Mouse (Mus musculus): ENCODE measurements around the gene Gzmf. TPM values are rescaled to one million over a fixed set of nuclear protein-coding genes. Genes with fewer than 3 reads are reported as not detected.
"Not testable (repeated sequence)": the region's sequence is repeated elsewhere in the genome, so short reads cannot be mapped to it uniquely, and the experiment has no call there.

The Gzmf gene
- total RNA-seq (2021): not detected

GRCm38 (mm10) chr14:56211317-56211716 is at the start of gene Gzmf:
Gzmf (minus strand) TSS chr14:56211417.
- DNase-seq: no peak
- intact Hi-C loops (cut with DNase I): no loop called here

- DNase-seq: no peak
- intact Hi-C loops (cut with DNase I): no loop called here
Observed at GRCm38 (mm10) chr14:56240409-56240808, 29.2 kb upstream of the Gzmf start.

GRCm38 (mm10) chr14:56234556-56234955 is 23.3 kb upstream of the Gzmf start, which contains the start of gene Gzmc:
Gzmc (minus strand) TSS chr14:56234656.
- no peak for DNase-seq
- intact Hi-C loops (cut with DNase I): no loop called here

- intact Hi-C loops (cut with DNase I): no loop called here
Observed at GRCm38 (mm10) chr14:56205613-56206012, 5.6 kb downstream of the Gzmf start.

GRCm38 (mm10) chr14:56205021-56205420 is 6.2 kb downstream of the Gzmf start:
- peak; percentile 52 for DNase-seq
- intact Hi-C loops (cut with DNase I): not testable (repeated sequence)

More at GRCm38 (mm10) chr14:56205613-56206012, 5.6 kb downstream of the Gzmf start:
- DNase-seq: no peak

GRCm38 (mm10) chr14:56203975-56204374 is 7.2 kb downstream of the Gzmf start:
- peak; percentile 70 for DNase-seq
- intact Hi-C loops (cut with DNase I): no loop called here

- intact Hi-C loops (cut with DNase I): no loop called here
- peak; percentile 6 for DNase-seq
Observed at GRCm38 (mm10) chr14:56186946-56187345, 24.3 kb downstream of the Gzmf start.

- DNase-seq: no peak
- intact Hi-C loops (cut with DNase I): no loop called here
Observed at GRCm38 (mm10) chr14:56186521-56186920, 24.7 kb downstream of the Gzmf start.

GRCm38 (mm10) chr14:56177651-56178050 is 33.6 kb downstream of the Gzmf start:
- intact Hi-C loops (cut with DNase I): not testable (repeated sequence)

GRCm38 (mm10) chr14:56174499-56174898 is 36.7 kb downstream of the Gzmf start, which contains the start of gene Gzmn:
Gzmn (minus strand) TSS chr14:56174599.
- no peak for DNase-seq
- intact Hi-C loops (cut with DNase I): no loop called here

More at GRCm38 (mm10) chr14:56177651-56178050, 33.6 kb downstream of the Gzmf start:
- DNase-seq: peak; percentile 57

GRCm38 (mm10) chr14:56173396-56173795 is 37.8 kb downstream of the Gzmf start:
- intact Hi-C loops (cut with DNase I): no loop called here
- no peak for DNase-seq

GRCm38 (mm10) chr14:56172744-56173143 is 38.5 kb downstream of the Gzmf start:
- intact Hi-C loops (cut with DNase I): no loop called here
- no peak for DNase-seq

GRCm38 (mm10) chr14:56168009-56168408 is 43.2 kb downstream of the Gzmf start:
- intact Hi-C loops (cut with DNase I): no loop called here
- DNase-seq: no peak

GRCm38 (mm10) chr14:56162109-56162508 is 49.1 kb downstream of the Gzmf start:
- intact Hi-C loops (cut with DNase I): no loop called here
- no peak for DNase-seq

GRCm38 (mm10) chr14:56159479-56159878 is 51.7 kb downstream of the Gzmf start, which contains the start of gene Gzmg:
Gzmg (minus strand) TSS chr14:56159579.
- DNase-seq; intact Hi-C loops (cut with DNase I): not testable (repeated sequence)

GRCm38 (mm10) chr14:56155340-56155739 is 55.9 kb downstream of the Gzmf start:
- intact Hi-C loops (cut with DNase I): no loop called here
- DNase-seq: no peak

Other genes starting within 250 kb of the Gzmf start
- gene Mcpt1, start 193.4 kb downstream of the Gzmf start, total RNA-seq (2021): not detected
- gene Mcpt9, start 180.9 kb downstream of the Gzmf start, total RNA-seq (2021): not detected
- not detected for gene Mcpt2, start 169.4 kb downstream of the Gzmf start, total RNA-seq (2021)
- 1 to 10 TPM; 3.1 to 4.8 TPM for gene Mcpt4, start 149.1 kb downstream of the Gzmf start, total RNA-seq (2021)
- not detected for gene Mcpt8, start 126.1 kb downstream of the Gzmf start, total RNA-seq (2021)
- gene Ctsg, start 108.8 kb downstream of the Gzmf start, total RNA-seq (2021): under 1 TPM in 1 of 2 experiments, not detected in 1; 0.40 TPM
- gene Gzme, start 90.8 kb downstream of the Gzmf start, total RNA-seq (2021): not detected
- gene Gzmd, start 78.8 kb downstream of the Gzmf start, total RNA-seq (2021): not detected
- not detected for gene Gzmg, start 51.8 kb downstream of the Gzmf start, total RNA-seq (2021)
- not detected for gene Gzmn, start 36.8 kb downstream of the Gzmf start, total RNA-seq (2021)
- not detected for gene Gzmc, start 23.2 kb upstream of the Gzmf start, total RNA-seq (2021)
- not detected for gene Gzmb, start 50.8 kb upstream of the Gzmf start, total RNA-seq (2021)
- under 1 TPM; 0.28 to 0.30 TPM for gene Atp12a, start 153.7 kb upstream of the Gzmf start, total RNA-seq (2021)
- gene Rnf17, start 191.2 kb upstream of the Gzmf start, total RNA-seq (2021): 1 to 10 TPM; 1.0 to 1.5 TPM

Data from left cerebral cortex, postnatal 4 days (tissue).